Mouse (Mus musculus) G1E (cell line): ENCODE results near the gene Rasgrp3.

ENCODE experiments used
- CTCF ChIP-seq: IDR thresholded peaks from 2 replicates; pipeline ENCODE4 v1.5.1; 2012; ENCODE audit warnings: low read depth, low read length, inconsistent platforms, mixed read lengths
- POLR2AphosphoS5 ChIP-seq: IDR thresholded peaks from 2 replicates; pipeline ENCODE4 v1.6.1; 2012; ENCODE audit warnings: low read depth, low read length, inconsistent platforms; ENCODE audit not compliant: insufficient replicate concordance
- TAL1 ChIP-seq: conservative IDR thresholded peaks from 2 replicates; pipeline ENCODE4 v1.6.1; 2012; ENCODE audit warnings: low read depth, low read length, inconsistent platforms, mixed read lengths

GRCm38 (mm10) chr17:75543434-75543833, 107.7 kb downstream of the Rasgrp3 start:
- TF ChIP-seq TAL1: no peak
- TF ChIP-seq CTCF: no peak
- TF ChIP-seq POLR2AphosphoS5: no peak
